Mouse (Mus musculus) MN1 (cell line): ENCODE results near the gene Sirt5.

ENCODE experiments used
- DNase-seq: peaks from one replicate; pipeline ENCODE4 v3.0.0-alpha.2; 2016; ENCODE audit warnings: low spot score

Sirt5 gene

DNA sequence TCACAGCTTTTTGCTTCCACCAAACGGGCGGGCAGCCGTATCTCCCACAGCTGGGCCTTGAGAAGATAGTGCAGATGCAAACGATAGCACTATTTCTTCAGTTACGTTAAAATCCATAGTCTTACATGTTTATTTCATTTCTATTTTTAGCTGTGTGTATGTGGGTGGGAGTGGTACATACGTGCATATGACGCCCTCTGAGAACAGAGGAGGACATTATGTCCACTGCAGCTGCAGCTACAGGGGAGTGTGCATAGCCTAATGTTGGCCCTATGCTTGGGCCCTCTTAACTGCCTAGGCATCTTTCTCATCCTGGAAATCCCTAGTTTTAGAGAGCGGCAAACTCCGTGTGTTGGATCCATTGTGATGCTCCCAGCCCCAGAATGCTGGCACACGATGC, 8.9 kb downstream of the Sirt5 start:
- no peak for DNase-seq

GRCm38 (mm10) chr13:43374918-43375432, 9.7 kb downstream of the Sirt5 start:
- DNase-seq = no peak

DNA sequence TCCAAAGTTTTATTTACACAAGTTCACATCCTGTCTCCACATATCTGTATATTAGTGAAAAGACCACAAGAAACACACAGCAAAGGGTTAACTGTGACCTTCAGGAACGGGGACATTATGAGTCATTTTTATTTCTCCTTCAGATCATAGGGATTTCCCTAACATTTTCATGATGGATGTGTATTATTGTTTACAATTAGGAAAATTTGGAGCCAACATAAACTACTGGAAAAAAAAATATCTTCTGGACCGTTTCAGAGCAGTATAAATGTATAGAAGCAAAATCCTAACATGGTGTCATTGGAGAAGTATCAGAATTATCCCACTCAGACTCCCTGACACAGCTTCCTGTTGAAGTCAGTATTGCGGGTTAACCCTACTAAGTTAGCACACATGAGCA, 14.7 kb downstream of the Sirt5 start:
- DNase-seq = no peak

DNA sequence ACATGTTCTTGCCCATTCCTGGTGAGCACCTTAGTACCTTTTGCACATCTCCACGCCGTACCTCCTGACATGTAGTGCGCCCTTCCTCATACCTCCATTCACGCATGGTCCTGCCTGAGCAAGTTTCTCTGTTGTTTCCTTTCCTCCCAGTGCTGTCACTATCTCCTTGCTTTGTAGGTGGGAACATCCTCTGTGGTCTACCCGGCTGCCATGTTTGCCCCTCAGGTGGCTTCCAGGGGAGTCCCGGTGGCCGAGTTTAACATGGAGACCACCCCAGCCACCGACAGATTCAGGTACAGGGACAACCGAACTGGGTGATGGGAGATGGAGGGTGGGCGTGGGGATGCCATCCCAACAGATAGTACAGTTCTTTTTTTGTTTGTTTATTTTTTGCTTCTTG, 20.0 kb downstream of the Sirt5 start:
- DNase-seq = no peak

DNA sequence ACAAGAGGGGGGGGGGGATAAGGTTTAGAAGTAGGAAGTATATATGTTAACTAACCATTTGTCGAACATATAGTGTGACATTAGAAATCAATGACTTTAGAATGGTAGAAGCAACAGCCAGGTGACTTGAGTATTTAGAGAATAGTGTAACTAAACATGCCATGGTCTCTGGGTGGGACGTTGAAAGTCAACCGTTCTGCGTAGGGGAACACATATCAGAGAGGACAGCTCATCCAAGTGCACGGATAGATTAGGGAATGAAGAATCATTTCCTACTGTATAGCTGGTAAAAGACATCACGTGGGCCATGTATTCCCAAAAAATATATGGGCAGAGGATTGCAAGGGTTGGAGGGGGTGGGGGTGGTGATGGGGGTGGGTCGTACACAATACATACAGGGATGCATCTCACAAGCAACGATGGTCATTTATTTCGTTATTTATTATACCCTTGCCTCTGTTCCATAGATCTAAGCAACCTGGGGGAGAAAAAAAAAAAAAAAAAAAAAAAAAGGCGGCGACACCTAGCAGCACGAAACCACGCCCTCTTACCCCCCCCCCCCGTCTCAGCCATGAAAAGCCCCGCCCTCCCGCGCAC, 32.5 kb downstream of the Sirt5 start:
- DNase-seq = no peak

- peak; percentile 91 for DNase-seq
These were observed 33.2 kb downstream of the Sirt5 start, which contains the start of gene Nol7 for GRCm38 (mm10) chr13:43398297-43399080. Gene Nol7, plus strand, starts transcription at chr13:43398390.

DNA sequence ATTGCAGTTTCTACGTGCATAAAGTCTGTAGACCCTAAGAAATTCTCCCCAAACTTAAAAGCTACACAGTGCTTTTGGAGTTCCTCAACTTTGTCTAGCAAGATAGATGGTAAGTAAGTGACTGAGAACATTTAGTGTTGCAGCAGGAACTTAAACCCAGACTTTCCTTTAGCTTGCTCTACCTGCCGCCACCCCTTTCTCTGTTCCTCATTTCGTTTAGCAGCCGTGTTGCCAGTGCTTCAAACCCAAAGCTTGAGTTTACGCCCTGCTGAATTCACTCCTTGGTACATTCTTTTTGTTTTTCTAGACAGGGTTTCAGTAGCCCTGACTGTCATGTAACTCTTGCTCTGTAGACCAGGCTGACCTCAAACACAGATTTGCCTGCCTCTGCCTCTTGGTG, 34.3 kb downstream of the Sirt5 start:
- DNase-seq = no peak

DNA sequence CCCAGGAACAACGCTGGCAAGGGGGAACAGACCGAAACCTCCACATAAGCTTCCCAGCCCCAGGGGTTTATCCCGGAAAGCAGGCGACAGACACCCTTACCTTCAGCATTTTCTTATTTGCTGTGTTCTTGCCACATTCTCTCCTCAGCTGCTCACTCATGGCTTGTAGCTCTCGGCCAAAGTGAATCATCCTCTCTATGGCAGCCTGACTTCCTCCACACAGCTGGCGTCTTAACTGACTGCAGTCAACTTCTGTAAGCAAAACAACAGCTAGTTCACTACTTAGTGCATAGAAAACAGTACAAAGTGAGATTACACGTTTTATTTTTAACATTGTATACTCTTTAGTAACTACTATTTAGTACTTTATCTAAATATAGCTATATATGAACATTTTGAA, 47.0 kb downstream of the Sirt5 start:
- no peak for DNase-seq

DNA sequence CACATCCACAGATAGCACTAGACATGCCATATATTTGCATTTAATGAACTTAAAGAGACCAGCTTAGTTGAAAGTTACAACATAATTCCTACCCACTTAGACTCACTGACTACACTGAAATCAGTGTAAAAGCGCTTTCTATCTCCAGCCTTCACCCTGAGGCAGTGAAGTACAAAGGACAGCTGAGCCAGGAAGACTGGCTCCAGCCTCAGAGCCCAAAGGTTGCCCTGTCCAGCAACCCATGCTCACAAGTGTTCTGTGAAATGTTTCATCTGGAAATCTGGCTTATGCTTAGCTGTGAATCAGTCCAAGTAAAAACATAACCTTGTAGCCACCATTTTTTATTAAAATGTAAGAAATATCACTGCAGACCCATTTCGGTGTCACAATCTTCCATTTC, 48.3 kb downstream of the Sirt5 start:
- no peak for DNase-seq

DNA sequence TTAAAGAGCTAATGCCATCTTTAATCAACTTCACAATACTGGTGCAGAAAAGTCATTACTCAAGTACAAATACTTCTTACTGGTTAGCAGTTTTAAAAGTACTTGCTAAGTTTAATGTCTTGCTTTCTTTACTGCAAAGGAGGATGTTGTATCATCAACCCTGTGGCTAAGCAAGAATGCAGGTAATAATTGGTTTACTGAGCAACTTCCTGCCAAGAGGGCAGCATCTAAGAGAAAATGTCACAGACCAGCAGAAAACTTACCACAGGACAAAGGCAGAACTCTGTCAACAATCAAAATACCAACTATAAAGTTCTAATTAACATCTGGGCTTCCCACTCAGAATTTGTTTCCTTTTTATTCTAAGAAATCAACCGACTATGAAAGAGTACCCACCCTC, 50.0 kb downstream of the Sirt5 start:
- DNase-seq = no peak

- no peak for DNase-seq
These were observed 63.1 kb downstream of the Sirt5 start for GRCm38 (mm10) chr13:43428436-43428835.

DNA sequence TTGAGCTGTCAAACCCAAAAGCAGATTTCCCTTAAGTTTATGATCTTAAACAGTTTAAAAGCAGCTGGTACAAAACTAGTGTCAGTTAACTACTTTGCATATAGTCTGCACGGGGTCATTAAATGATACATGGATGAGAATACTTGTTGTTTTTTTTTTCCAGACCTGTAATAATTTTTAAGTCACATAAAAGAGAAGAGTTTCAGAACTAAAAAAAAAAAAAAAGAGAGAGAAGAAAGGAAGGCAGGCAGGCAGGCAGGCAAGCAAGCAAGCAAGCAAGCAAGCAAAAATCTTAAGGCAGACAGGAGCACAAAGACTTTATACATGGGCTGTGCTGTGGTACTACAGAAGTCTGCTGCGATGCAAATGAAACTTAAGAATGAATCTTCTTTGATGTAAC, 68.1 kb downstream of the Sirt5 start:
- DNase-seq = no peak

DNA sequence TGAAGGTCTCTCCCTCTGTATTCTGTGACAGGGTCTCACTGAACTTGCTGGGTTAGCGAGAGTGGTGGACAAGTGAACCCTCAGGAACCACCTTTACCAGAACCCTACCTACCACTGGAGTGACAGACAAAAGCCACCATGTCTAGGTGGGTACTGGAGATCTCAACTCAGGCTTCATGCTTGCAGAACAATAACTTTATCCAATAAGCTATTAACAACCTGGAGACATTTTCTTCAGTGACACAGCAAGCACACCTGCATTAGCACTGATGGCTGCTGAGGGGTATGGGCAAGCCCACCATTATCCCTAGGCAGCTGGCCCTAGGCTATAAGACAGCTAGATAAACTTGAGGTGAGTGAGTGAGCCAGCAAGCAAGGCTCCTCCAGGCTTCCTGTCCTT, 75.1 kb downstream of the Sirt5 start:
- DNase-seq = no peak

GRCm38 (mm10) chr13:43442551-43442950, 77.3 kb downstream of the Sirt5 start:
- DNase-seq = no peak

- no peak for DNase-seq
These were observed 78.4 kb downstream of the Sirt5 start for GRCm38 (mm10) chr13:43443706-43444105.

- DNase-seq = no peak
These were observed 79.4 kb downstream of the Sirt5 start for GRCm38 (mm10) chr13:43444717-43445116.
